Mouse (Mus musculus): ENCODE results near the gene Rest. TPM values are rescaled to one million over a fixed set of nuclear protein-coding genes. Genes with fewer than 3 reads are reported as not detected.
A peak's percentile ranks its signal among the peaks of the same experiment; 100 is the strongest.

The Rest gene
- polyA plus RNA-seq, 1 experiment from 2014 or later, result 10.1 TPM

DNA sequence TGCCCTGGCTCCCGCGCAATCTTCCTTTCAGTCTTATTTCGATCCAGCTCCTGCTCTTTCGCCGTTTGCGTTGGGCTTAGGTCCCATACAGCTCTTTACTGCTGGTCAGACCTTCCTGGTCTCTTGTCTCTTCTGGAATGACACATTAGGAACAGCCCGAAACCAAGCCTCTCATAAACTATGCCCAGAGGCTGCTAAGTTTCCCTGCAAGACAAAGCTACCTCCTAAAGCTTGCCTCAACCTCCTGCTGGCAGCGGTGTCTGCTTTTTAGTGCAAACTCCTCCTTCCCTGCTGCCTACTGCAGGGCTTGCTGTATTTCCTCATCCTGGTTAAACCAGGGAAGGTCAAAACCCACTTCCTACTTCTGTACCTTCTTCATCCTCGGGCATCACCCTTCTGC is 15.2 kb upstream of the Rest start:
- no peak overlapping the region for H3K4me2 ChIP-seq
- peaks cover 14% of the 10 kb centered on the region for H3K4me1 ChIP-seq (replicated peaks)
- no peaks in the 10 kb centered on the region for H3K27me3 ChIP-seq
- no peaks in the 10 kb centered on the region for H3K9me3 ChIP-seq
- no peak overlapping the region for H3K27ac ChIP-seq
- H3K4me3 ChIP-seq, result no peak overlapping the region
- WGBS, result 72% methylated on average over 9 of the region's 9 CpGs
- no peak overlapping the region for H3K9ac ChIP-seq
- no peaks in the 10 kb centered on the region for H3K36me3 ChIP-seq
- no peak for ATAC-seq (ENCODE audit: low FRiP score)

- no peaks in the 10 kb centered on the region for H3K4me1 ChIP-seq (replicated peaks)
- no peak overlapping the region for H3K4me3 ChIP-seq
- H3K27me3 ChIP-seq, result no peaks in the 10 kb centered on the region
- 29% methylated on average over 5 of the region's 5 CpGs for WGBS
- no peak overlapping the region for H3K4me2 ChIP-seq
- no peaks in the 10 kb centered on the region for H3K36me3 ChIP-seq
- H3K9me3 ChIP-seq, result no peaks in the 10 kb centered on the region
- H3K27ac ChIP-seq, result no peak overlapping the region
- ATAC-seq (ENCODE audit: low FRiP score), result no peak
- no peak overlapping the region for H3K9ac ChIP-seq
Observed at GRCm38 (mm10) chr5:77251656-77252055, 13.6 kb upstream of the Rest start.

GRCm38 (mm10) chr5:77252115-77252827 is 13.0 kb upstream of the Rest start:
- H3K4me2 ChIP-seq, result no peak overlapping the region
- no peaks in the 10 kb centered on the region for H3K36me3 ChIP-seq
- no peaks in the 10 kb centered on the region for H3K4me1 ChIP-seq (replicated peaks)
- WGBS, result 58% methylated on average over 8 of the region's 8 CpGs
- no peak overlapping the region for H3K27ac ChIP-seq
- no peak overlapping the region for H3K4me3 ChIP-seq
- no peaks in the 10 kb centered on the region for H3K27me3 ChIP-seq
- H3K9me3 ChIP-seq, result no peaks in the 10 kb centered on the region
- no peak for ATAC-seq (ENCODE audit: low FRiP score)
- no peak overlapping the region for H3K9ac ChIP-seq

GRCm38 (mm10) chr5:77253154-77253553 is 12.1 kb upstream of the Rest start:
- Histone ChIP-seq H3K9me3 (no peaks in the 10 kb centered on the region), H3K4me2 (no peak overlapping the region), H3K4me1 (replicated peaks) (no peaks in the 10 kb centered on the region), H3K27me3 (no peaks in the 10 kb centered on the region), H3K36me3 (no peaks in the 10 kb centered on the region), H3K9ac (no peak overlapping the region), H3K4me3 (no peak overlapping the region), H3K27ac (no peak overlapping the region)
- ATAC-seq (ENCODE audit: low FRiP score), result no peak
- WGBS, result 87% methylated on average over 1 of the region's 1 CpGs

GRCm38 (mm10) chr5:77254402-77254801 is 10.9 kb upstream of the Rest start:
- no peaks in the 10 kb centered on the region for H3K36me3 ChIP-seq
- no peak overlapping the region for H3K27ac ChIP-seq
- ATAC-seq (ENCODE audit: low FRiP score), result no peak
- no peak overlapping the region for H3K4me3 ChIP-seq
- H3K27me3 ChIP-seq, result no peaks in the 10 kb centered on the region
- no peaks in the 10 kb centered on the region for H3K9me3 ChIP-seq
- WGBS, result 78% methylated on average over 3 of the region's 3 CpGs
- H3K4me1 ChIP-seq (replicated peaks), result no peaks in the 10 kb centered on the region
- H3K9ac ChIP-seq, result no peak overlapping the region
- no peak overlapping the region for H3K4me2 ChIP-seq

- ATAC-seq (ENCODE audit: low FRiP score), result no peak
- Histone ChIP-seq H3K36me3 (no peaks in the 10 kb centered on the region), H3K9me3 (no peaks in the 10 kb centered on the region), H3K4me3 (no peak overlapping the region), H3K27ac (no peak overlapping the region), H3K4me1 (replicated peaks) (0 out of 2 replicates have a peak, but pooled peaks cover 3% of the 10 kb centered on the region), H3K27me3 (no peaks in the 10 kb centered on the region), H3K4me2 (no peak overlapping the region), H3K9ac (no peak overlapping the region)
- WGBS, result 85% methylated on average over 3 of the region's 3 CpGs
Observed at GRCm38 (mm10) chr5:77257603-77258002, 7.7 kb upstream of the Rest start.

GRCm38 (mm10) chr5:77259315-77259714 is 6.0 kb upstream of the Rest start:
- no peak overlapping the region for H3K9ac ChIP-seq
- no peak overlapping the region for H3K27ac ChIP-seq
- H3K4me3 ChIP-seq, result no peak overlapping the region
- no peak for ATAC-seq (ENCODE audit: low FRiP score)
- no peaks in the 10 kb centered on the region for H3K9me3 ChIP-seq
- H3K27me3 ChIP-seq, result no peaks in the 10 kb centered on the region
- no peak overlapping the region for H3K4me2 ChIP-seq
- H3K36me3 ChIP-seq, result no peaks in the 10 kb centered on the region
- 0 out of 2 replicates have a peak, but pooled peaks cover 3% of the 10 kb centered on the region for H3K4me1 ChIP-seq (replicated peaks)

DNA sequence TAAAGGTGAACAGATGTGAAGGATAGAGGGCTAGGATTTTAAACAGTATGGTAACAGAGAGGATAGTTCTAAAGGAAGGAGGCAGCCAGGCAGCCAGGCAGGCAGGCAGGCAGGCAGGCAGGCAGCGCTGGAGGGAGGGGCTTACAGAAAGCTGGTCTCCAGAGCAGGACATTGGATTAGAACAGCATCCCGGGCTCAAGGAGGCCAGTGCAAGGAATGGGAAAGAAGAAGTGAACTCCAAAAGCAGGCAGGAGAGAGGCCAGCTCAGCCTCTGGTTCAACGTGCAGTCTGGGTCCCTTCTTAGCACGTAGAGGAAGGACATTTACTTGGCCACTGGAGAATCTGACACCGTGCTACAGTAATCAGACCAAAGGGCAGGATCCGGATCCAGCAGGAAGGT is 5.2 kb upstream of the Rest start:
- ATAC-seq (ENCODE audit: low FRiP score), result no peak
- 65% methylated on average over 6 of the region's 6 CpGs for WGBS

GRCm38 (mm10) chr5:77261137-77261536 is 4.2 kb upstream of the Rest start:
- H3K4me2 ChIP-seq, result no peak overlapping the region
- H3K9ac ChIP-seq, result no peak overlapping the region
- no peaks in the 10 kb centered on the region for H3K9me3 ChIP-seq
- no peak overlapping the region for H3K27ac ChIP-seq
- H3K27me3 ChIP-seq, result no peaks in the 10 kb centered on the region
- WGBS, result 82% methylated on average over 4 of the region's 4 CpGs
- no peak for ATAC-seq (ENCODE audit: low FRiP score)
- H3K4me3 ChIP-seq, result no peak overlapping the region
- H3K4me1 ChIP-seq (replicated peaks), result 0 out of 2 replicates have a peak, but pooled peaks cover 7% of the 10 kb centered on the region
- no peaks in the 10 kb centered on the region for H3K36me3 ChIP-seq

More for the DNA sequence above, 5.2 kb upstream of the Rest start:
- Histone ChIP-seq H3K27me3 (no peaks in the 10 kb centered on the region), H3K9me3 (no peaks in the 10 kb centered on the region), H3K36me3 (no peaks in the 10 kb centered on the region), H3K4me2 (no peak overlapping the region), H3K27ac (no peak overlapping the region), H3K4me1 (replicated peaks) (0 out of 2 replicates have a peak, but pooled peaks cover 7% of the 10 kb centered on the region), H3K4me3 (no peak overlapping the region), H3K9ac (no peak overlapping the region)

DNA sequence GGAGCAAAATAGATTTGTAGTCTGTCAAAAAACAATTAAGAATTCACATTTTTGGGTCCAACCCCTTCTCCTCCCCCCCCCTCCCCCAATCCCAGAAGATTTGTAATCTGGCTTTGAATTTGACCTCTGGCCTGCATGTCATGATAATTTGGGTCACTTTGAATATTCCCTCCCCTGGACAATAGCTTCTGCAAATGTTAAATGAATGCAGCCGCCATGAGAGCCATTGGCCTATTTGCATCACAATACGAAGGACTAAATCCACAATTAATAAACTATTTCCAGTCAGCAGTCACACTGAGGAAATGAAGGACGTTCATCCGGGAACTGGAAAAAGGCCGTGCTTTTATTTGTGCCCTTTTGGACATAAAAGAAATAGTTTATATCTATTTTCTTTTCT is 3.2 kb upstream of the Rest start:
- Histone ChIP-seq H3K27ac (no peak overlapping the region), H3K4me3 (no peak overlapping the region), H3K4me1 (replicated peaks) (peaks cover 13% of the 10 kb centered on the region), H3K27me3 (no peaks in the 10 kb centered on the region), H3K4me2 (no peak overlapping the region), H3K9ac (no peak overlapping the region), H3K9me3 (no peaks in the 10 kb centered on the region), H3K36me3 (no peaks in the 10 kb centered on the region)
- ATAC-seq (ENCODE audit: low FRiP score), result no peak
- 20% methylated on average over 5 of the region's 5 CpGs for WGBS

DNA sequence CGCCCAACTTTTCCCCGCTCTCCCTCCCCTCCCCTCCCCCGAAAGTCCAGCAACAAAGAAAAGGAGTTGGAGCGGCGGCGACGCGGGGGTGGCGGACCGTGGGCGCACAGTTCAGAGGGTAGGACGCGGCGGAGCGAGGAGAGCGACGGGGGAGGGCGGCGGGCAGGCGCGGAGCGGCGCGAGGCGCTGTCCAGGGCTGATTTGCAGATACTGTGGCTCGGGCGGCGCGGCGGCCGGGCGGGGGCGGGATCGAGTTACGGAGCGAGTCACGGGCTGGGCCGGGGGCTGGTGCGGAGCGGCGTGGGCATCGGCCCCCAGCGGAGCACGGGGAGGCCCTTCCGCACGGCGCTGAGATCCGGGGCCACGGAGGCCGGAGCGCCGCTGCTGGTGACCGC is 377 bp downstream of the Rest start:
- Histone ChIP-seq H3K4me3 (peak overlapping the region; percentile 94), H3K36me3 (peaks cover 16% of the 10 kb centered on the region), H3K4me1 (replicated peaks) (peaks cover 28% of the 10 kb centered on the region), H3K9ac (peak overlapping the region; percentile 85), H3K4me2 (peak overlapping the region; percentile 72), H3K27me3 (no peaks in the 10 kb centered on the region), H3K9me3 (no peaks in the 10 kb centered on the region), H3K27ac (peak overlapping the region; percentile 90)
- 2% methylated on average over 42 of the region's 53 CpGs for WGBS
- peak; percentile 85 for ATAC-seq (ENCODE audit: low FRiP score)

DNA sequence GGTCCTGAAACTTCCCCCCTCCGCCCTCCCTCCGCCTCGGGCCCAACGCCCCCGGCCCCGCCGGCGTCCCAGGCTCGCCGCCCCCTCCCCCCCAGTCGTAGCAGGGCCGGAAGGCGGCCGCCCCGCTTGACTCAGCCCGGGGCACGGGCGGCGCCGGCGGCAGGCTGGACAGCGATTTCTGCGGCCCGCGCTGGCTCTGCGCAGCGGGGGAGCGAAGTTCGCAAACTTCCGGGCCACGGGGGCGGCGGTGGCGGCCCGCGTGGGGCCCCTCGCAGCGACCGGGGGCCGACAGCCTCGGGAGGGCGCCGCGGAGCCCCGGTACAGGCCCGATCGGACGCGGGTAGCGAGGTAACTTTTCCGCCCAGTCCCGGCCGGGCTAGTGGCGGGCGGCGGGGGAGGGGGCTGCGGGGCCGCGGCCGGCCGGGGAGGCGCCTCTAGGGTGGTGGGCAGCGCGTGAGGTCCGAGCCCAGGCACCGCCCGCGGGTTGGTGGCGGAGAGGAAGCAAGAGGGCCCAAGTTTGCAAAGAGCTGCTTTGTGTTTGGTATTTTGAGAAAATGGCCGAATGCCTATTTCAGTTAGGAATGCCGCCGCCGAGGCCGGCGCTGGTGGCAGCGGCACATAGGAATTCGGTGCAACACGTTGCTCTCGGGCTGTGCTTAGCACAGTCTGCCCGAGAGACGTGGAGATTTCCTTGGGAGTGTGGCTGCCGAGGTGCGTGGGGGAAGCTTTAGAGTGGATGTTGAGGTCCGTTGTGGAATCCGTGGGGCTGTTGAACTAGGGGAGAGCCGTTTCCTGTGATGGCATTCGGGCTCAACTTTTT is 985 bp downstream of the Rest start:
- Histone ChIP-seq H3K27ac (peak overlapping the region; percentile 90), H3K9me3 (no peaks in the 10 kb centered on the region), H3K4me3 (peak overlapping the region; percentile 94), H3K27me3 (no peaks in the 10 kb centered on the region), H3K9ac (peak overlapping the region; percentile 85), H3K4me2 (peak overlapping the region; percentile 72), H3K4me1 (replicated peaks) (peaks cover 28% of the 10 kb centered on the region), H3K36me3 (peaks cover 16% of the 10 kb centered on the region)
- ATAC-seq (ENCODE audit: low FRiP score), result peak; percentile 43
- WGBS, result 0% methylated on average over 75 of the region's 87 CpGs
